8 mouse cellular contexts compared by ENCODE assay signal in genomic region chr10:128695992-128696807, GRCm38 (mm10). TPM values are rescaled to one million over a fixed set of nuclear protein-coding genes. Genes with fewer than 3 reads are reported as not detected.
DNase-seq lines count a peak whose midpoint lies in the region; ATAC-seq lines count a peak whose summit lies in the region.

Gene Rab5b (minus strand): TSS chr10:128696264.

- no peaks in the 10 kb centered on the region for H3K9me3 ChIP-seq in heart, embryonic 10.5 days
- no peaks in the 10 kb centered on the region for H3K9me3 ChIP-seq in kidney, embryonic 15.5 days (replicated peaks)

- WGBS in heart, embryonic 10.5 days, result under 1% methylated on average over 40 of the region's 40 CpGs
- WGBS in kidney, embryonic 15.5 days, result under 1% methylated on average over 40 of the region's 40 CpGs

- peak within 1 kb of the TSS; percentile 97 for H3K27ac ChIP-seq in heart, embryonic 10.5 days
- H3K27ac ChIP-seq in kidney, embryonic 15.5 days, result peak within 1 kb of the TSS; percentile 100

- H3K36me3 ChIP-seq in heart, embryonic 10.5 days, result peaks cover 37% of the 10 kb centered on the region
- H3K36me3 ChIP-seq in kidney, embryonic 15.5 days, result peaks cover 41% of the 10 kb centered on the region

- peak; percentile 94 for ATAC-seq in erythroblast, adult 5-6 weeks (replicated peaks; ENCODE audit: low FRiP score, poor library complexity, severe bottlenecking)
- ATAC-seq in kidney, embryonic 15.5 days (replicated peaks; ENCODE audit: low FRiP score), result peak; percentile 99
- peak; percentile 96 for ATAC-seq in monocyte, adult 5-6 weeks (replicated peaks; ENCODE audit: insufficient number of reproducible peaks, low FRiP score, low TSS enrichment, poor library complexity, severe bottlenecking)

- peaks cover 25% of the 10 kb centered on the region for H3K4me1 ChIP-seq in heart, embryonic 10.5 days
- H3K4me1 ChIP-seq in kidney, embryonic 15.5 days, result peaks cover 13% of the 10 kb centered on the region

- peak within 1 kb of the TSS; percentile 72 for H3K4me2 ChIP-seq in kidney, embryonic 15.5 days

- no peaks in the 10 kb centered on the region for H3K27me3 ChIP-seq in heart, embryonic 10.5 days (ENCODE audit: insufficient read depth, poor library complexity, severe bottlenecking)
- H3K27me3 ChIP-seq in kidney, embryonic 15.5 days, result no peaks in the 10 kb centered on the region

- peak within 1 kb of the TSS; percentile 98 for H3K9ac ChIP-seq in kidney, embryonic 15.5 days

- peak within 1 kb of the TSS; percentile 89 for H3K4me3 ChIP-seq in heart, embryonic 10.5 days
- peak within 1 kb of the TSS; percentile 92 for H3K4me3 ChIP-seq in kidney, embryonic 15.5 days (replicated peaks)

- DNase-seq in B cell, adult 2 months, result peak; percentile 95 to 97
- peak; percentile 100 for DNase-seq in brain, adult 2 months (ENCODE audit: low read depth, low spot score)
- DNase-seq in heart, embryonic 10.5 days (ENCODE audit: low spot score), result peak; percentile 100
- DNase-seq in liver, result peak; percentile 98
- peak; percentile 94 to 96 for DNase-seq in spleen, postnatal 4 days (ENCODE audit: low spot score in 2 of 2)

RNA-seq across cellular contexts. Expression of gene Rab5b, which starts in this region (rescaled TPM):
- 26.9 and 42.2 TPM in 2 replicates for total RNA-seq in erythroblast, adult 5-6 weeks (2015; ENCODE audit: low replicate concordance)
- 64.8 and 71.7 TPM in 2 replicates for total RNA-seq in erythroblast, adult 5-6 weeks (2017; ENCODE audit: low replicate concordance)
- 66.2 and 69.1 TPM in 2 replicates for polyA plus RNA-seq in heart, embryonic 10.5 days (2016; fragmentation: Nextera tagmentation; extraction: Ambion mirVana)
- 71.4 and 72.3 TPM in 2 replicates for polyA plus RNA-seq in kidney, embryonic 15.5 days (2015; fragmentation: Nextera tagmentation; extraction: Ambion mirVana)
- 64.1 to 81.0 TPM (median 72.7 TPM) in 3 replicates for total RNA-seq in monocyte, adult 5-6 weeks (2017)

Comparison
In these comparisons a context has a peak if more than half of its experiments do, and no peak if none do; other contexts are left out.
1. Peak in every context shown above with its lines: DNase-seq, ATAC-seq, H3K4me3 ChIP-seq and H3K27ac ChIP-seq.